Mouse (Mus musculus) small intestine, adult 2 months (tissue): ENCODE data around the gene Pld2. TPM values are rescaled to one million over a fixed set of nuclear protein-coding genes. Genes with fewer than 3 reads are reported as not detected.

Experiments
- H3K27ac ChIP-seq: fragments of 200-500 bp; 2 replicates; pipeline ENCODE4 v1.5.1; 2012; ENCODE audit warnings: low read depth, low read length, control low read depth, inconsistent platforms; ENCODE audit not compliant: insufficient read depth
- H3K27me3 ChIP-seq: fragments of 200-500 bp; 2 replicates; pipeline ENCODE4 v1.6.1; 2012; ENCODE audit warnings: mild to moderate bottlenecking, moderate library complexity, low read length, inconsistent platforms; ENCODE audit not compliant: control insufficient read depth, insufficient read depth
- H3K36me3 ChIP-seq: fragments of 200-500 bp; 2 replicates; pipeline ENCODE4 v1.6.1; 2012; ENCODE audit warnings: mild to moderate bottlenecking, low read length, control low read depth, inconsistent platforms; ENCODE audit not compliant: control insufficient read depth, insufficient read depth
- H3K4me1 ChIP-seq: fragments of 200-500 bp; 2 replicates; pipeline ENCODE4 v1.6.1; 2012; ENCODE audit warnings: low read length, inconsistent platforms, mixed read lengths; ENCODE audit not compliant: control insufficient read depth, insufficient read depth, insufficient read length
- H3K4me3 ChIP-seq: fragments of 200-500 bp; 2 replicates; pipeline ENCODE4 v1.5.1; 2012; ENCODE audit warnings: low read depth, mild to moderate bottlenecking, control low read depth, inconsistent platforms, low read length, moderate library complexity
- CTCF ChIP-seq: fragments of 200-500 bp; IDR thresholded peaks from 2 replicates; pipeline ENCODE4 v1.5.1; 2012; ENCODE audit warnings: low read depth, mild to moderate bottlenecking, control low read depth, inconsistent platforms, low read length, moderate library complexity, mixed read lengths; ENCODE audit not compliant: insufficient replicate concordance, insufficient read length; ENCODE audit errors: extremely low read depth
- POLR2A ChIP-seq: fragments of 200-500 bp; IDR thresholded peaks from 2 replicates; pipeline ENCODE4 v1.6.1; 2012; ENCODE audit warnings: low read depth, mild to moderate bottlenecking, control low read depth, inconsistent platforms, low read length, moderate library complexity
- WGBS: fragments of 180-500 bp; shearing (Covaris S2); methylation state at CpG from one replicate; pipeline ENCODE4 v1.1.7; 2018; 5-methylcytosine and 5-hydroxymethylcytosine counted together
- polyA plus RNA-seq: library from polyadenylated mRNA; depleted of rRNA; stranded (reverse); fragments of >200 nt; gene quantifications from 2 replicates; pipeline ENCODE4 v1.2.3, GENCODE M21; 2012

Pld2 gene
- polyA plus RNA-seq, 1 experiment: 24.9 TPM

DNA sequence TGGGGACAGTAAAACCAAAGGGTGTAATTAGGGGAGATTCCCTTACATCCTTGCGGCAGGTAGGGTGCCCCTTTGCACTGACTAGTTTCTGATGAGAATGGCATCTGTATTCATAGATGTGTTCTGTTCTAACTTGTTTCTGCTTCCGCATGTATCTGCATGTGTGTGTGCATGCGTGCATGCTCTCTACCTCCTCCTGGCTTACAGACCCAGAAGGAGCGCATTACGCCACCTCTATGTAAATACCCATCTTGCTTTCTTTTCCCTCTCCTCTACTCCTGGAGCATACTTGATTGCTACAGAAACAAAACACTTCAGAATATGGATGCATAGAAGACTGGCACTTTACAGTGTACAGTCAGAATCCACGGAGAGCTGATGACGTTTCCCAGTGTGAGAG lies 43.9 kb downstream of the Pld2 start:
- TF ChIP-seq CTCF (no peak), POLR2A (no peak)
- no peaks in the 10 kb centered on the region for H3K36me3 ChIP-seq
- H3K27ac ChIP-seq: no peak overlapping the region
- 85% methylated on average over 7 of the region's 7 CpGs for WGBS
- H3K4me3 ChIP-seq: no peak overlapping the region
- H3K4me1 ChIP-seq: peaks cover 54% of the 10 kb centered on the region
- no peaks in the 10 kb centered on the region for H3K27me3 ChIP-seq

DNA sequence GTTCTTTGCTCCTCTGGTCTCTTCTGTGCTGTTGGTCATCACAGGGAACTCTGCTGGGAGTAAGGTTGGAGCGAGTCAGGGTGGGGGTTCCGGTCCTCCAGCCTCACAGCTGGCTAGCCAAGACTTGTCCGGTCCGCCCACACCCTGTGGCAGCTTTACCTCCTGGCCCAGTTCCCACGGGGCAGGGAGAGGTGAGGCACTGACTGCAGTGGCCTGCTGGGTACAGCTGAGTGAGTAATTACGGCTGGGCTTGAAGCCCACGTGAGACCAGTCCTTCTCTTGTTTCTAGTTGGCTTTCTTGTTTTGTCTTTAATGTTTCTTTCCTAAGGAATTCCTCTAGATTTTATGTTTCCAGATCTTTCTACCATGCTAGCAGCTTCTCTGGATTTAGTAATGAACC lies 45.6 kb downstream of the Pld2 start:
- Histone ChIP-seq H3K36me3 (no peaks in the 10 kb centered on the region), H3K27me3 (no peaks in the 10 kb centered on the region), H3K4me1 (peaks cover 47% of the 10 kb centered on the region), H3K4me3 (no peak overlapping the region), H3K27ac (no peak overlapping the region; the same call in 1 of the 2 replicates)
- WGBS: 13% methylated on average over 7 of the region's 7 CpGs
- TF ChIP-seq CTCF (no peak), POLR2A (no peak)

DNA sequence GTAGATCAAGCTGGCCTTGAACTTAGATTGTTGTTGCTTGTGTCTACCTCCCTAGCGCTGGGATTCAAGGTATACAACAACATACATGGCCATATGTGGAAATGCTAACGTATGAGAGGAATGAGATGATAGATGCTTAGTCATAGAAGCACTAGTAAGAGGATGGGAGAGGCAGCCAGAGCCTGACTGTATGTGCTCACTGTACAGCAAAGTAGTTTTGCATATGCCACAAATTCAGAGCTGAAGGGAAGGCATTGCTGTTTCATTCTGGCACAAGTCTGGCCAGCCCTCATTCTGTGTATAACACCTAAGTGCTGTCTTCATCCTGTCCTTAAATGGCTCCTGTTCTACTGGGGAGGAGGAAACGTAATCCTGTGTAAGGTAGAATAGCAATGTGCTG lies 46.4 kb downstream of the Pld2 start:
- no peak overlapping the region for H3K4me3 ChIP-seq
- no peaks in the 10 kb centered on the region for H3K27me3 ChIP-seq
- WGBS: 61% methylated on average over 3 of the region's 3 CpGs
- H3K36me3 ChIP-seq: no peaks in the 10 kb centered on the region
- H3K27ac ChIP-seq: 0 out of 2 replicates have a peak overlapping the region, but pooled peaks have one; percentile 17
- peaks cover 47% of the 10 kb centered on the region for H3K4me1 ChIP-seq
- TF ChIP-seq POLR2A (no peak), CTCF (no peak)

DNA sequence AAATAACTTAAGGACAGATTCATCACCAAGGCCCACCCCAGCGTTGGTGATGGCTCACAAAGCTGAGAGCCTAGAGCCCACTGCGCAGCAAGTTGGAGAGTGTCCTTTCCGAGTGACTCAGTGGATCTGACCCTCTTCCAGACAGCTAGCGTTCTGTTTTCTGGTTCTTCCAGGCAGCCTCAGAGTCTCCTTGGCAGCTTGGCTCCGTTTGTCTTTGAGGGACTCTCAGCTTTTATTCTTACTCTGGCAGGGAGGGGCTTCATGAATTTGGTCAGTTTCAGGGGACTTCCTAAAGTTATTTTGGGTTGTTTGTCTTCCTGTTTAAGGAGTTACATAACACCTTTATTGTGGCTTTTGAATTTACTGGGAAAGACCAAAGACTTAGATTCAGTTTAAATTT lies 47.1 kb downstream of the Pld2 start:
- H3K4me1 ChIP-seq: peaks cover 47% of the 10 kb centered on the region
- TF ChIP-seq CTCF (no peak), POLR2A (no peak)
- WGBS: 55% methylated on average over 5 of the region's 5 CpGs

DNA sequence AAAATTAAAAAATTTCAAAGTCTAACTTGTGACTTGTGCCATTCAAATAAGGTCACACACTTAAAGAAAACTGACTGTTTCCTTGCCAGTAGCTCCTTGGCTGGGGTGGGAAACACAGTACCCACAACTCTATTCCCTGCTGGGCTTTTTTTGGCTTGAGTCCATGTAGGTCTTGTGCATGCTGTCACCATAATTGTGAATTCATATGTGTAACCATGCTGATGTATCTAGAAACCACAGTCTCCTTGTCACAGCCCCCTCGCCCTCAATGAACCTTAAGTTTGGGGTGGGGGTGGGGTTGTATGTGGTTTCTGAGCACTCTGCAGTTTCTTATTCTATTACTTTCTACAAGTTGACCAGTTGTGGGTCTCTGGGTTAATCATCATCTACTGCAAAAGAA lies 51.9 kb downstream of the Pld2 start:
- TF ChIP-seq CTCF (no peak), POLR2A (no peak)
- H3K36me3 ChIP-seq: no peaks in the 10 kb centered on the region
- no peak overlapping the region for H3K27ac ChIP-seq
- peaks cover 46% of the 10 kb centered on the region for H3K4me1 ChIP-seq
- no peak overlapping the region for H3K4me3 ChIP-seq
- WGBS: 91% methylated on average over 1 of the region's 1 CpGs
- no peaks in the 10 kb centered on the region for H3K27me3 ChIP-seq

More for the DNA sequence above, 47.1 kb downstream of the Pld2 start:
- H3K4me3 ChIP-seq: no peak overlapping the region
- no peaks in the 10 kb centered on the region for H3K27me3 ChIP-seq
- H3K27ac ChIP-seq: peak overlapping the region; percentile 17; the same call in 1 of the 2 replicates
- no peaks in the 10 kb centered on the region for H3K36me3 ChIP-seq

DNA sequence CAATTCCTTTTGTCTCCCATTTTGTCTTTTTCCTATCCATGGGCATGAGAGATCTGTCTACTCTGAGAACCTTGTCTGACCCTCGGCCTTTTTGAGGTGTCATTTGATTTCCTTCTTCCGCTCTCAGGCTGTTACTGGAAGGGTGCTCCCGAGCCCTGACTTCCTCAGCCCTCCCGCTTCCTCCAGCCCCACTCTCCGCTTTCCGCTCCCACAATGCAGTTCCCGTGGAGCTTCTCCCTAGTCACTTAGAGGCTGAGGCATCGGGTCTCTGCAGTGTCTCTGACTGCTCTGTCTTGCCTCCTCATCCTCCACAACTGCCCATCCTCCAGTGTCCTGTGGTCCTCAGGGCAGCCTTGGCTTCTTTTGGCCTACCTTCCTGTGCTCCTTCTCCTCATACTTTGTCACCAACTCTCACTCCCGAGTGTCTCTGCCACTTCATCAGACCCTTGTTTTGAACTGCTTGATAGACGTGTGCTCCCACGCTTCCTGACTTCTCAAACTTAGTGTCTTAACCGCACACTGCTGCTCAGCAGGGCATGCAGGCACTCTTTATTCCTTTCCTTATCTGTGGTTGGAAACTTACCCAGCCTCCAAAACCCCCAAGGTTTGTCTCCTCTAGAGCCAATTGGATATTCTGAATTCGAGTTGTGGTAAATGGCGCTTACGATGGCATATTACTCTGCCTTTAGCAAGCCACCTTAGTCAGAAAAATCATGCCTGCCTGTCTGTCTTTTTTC lies 54.6 kb downstream of the Pld2 start:
- H3K27me3 ChIP-seq: no peaks in the 10 kb centered on the region
- 79% methylated on average over 15 of the region's 15 CpGs for WGBS
- TF ChIP-seq POLR2A (no peak), CTCF (no peak)
- peaks cover 37% of the 10 kb centered on the region for H3K4me1 ChIP-seq
- no peak overlapping the region for H3K4me3 ChIP-seq
- H3K36me3 ChIP-seq: peaks cover 16% of the 10 kb centered on the region
- H3K27ac ChIP-seq: peak overlapping the region; percentile 92; the same call in 1 of the 2 replicates

DNA sequence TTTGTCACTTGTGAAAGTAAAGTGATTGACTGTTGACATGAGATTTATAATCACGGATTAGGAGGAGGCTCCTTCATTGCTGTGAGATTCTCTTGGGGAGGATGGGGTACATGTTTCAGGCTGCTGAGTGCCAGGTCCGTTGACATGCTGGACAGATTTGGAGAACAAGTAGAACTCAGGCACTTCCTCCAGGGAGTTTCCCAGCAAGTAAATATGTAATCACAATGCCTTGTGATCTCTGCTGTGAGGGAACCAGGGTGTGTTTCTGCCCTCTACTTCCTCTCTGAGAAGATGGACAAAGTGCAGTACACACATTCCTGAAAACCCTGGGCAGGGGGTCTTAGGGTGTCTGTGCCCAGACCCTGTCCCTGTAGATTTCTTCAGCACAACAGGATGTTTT lies 55.8 kb downstream of the Pld2 start:
- TF ChIP-seq CTCF (no peak), POLR2A (no peak)
- 7% methylated on average over 2 of the region's 2 CpGs for WGBS
- Histone ChIP-seq H3K27me3 (no peaks in the 10 kb centered on the region), H3K27ac (peak overlapping the region; percentile 92), H3K4me3 (no peak overlapping the region), H3K4me1 (peaks cover 30% of the 10 kb centered on the region), H3K36me3 (peaks cover 18% of the 10 kb centered on the region)
